ENCODE assay signal across 8 mouse cellular contexts in the genomic region with DNA sequence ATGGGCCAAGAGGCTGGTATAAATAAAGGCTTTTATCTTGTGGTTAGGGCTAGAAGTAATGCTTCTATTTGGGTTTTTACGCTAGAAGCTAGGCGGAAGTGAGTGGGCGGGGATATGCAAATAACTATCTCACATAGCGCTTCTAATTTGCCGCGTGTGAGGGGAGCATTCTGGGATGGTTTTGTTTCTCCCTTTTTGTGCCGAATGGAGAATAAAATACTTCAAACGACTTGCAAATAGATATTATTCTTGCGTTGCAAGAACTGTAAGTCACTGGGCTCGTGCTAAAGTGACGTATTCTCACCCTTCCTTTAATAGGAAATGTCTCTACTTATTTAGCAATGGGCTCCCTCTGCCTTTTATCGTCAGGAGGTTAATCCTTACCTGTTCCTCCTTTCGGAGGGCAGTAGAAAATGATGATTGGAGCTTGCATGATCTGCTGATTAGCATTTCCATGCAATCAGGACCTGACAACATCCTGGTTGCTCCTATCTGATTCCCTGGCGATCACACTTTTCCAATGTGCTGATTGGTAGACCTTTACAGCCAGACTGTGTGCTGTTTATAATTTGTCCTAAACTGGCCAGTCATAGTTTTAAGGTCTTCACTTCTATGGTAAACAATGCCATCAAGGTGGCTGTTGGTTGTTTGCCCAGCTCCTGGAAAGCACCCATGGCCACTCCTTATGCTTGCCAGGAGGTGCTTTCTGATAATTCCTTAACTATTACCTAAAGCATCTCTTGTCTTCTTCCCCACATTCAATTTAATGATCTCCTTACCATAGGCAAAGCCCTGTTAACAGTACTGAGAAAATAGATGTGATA. TPM values are rescaled to one million over a fixed set of nuclear protein-coding genes. Genes with fewer than 3 reads are reported as not detected.
A peak's percentile ranks its signal among the peaks of the same experiment; 100 is the strongest.
DNase-seq lines count a peak whose midpoint lies in the region; ATAC-seq lines count a peak whose summit lies in the region.

No protein-coding gene starts in this region.

- H3K9me3 ChIP-seq in hindbrain, embryonic 13.5 days: no peaks in the 10 kb centered on the region

- peak overlapping the region; percentile 83 for H3K4me2 ChIP-seq in hindbrain, embryonic 13.5 days

- DNase-seq in R1 (ENCODE audit: low read depth, low spot score): peak; percentile 99
- peak; percentile 94 for DNase-seq in cerebellum, adult 9-11 months
- peak; percentile 87 to 96 for DNase-seq in frontal cortex, adult 2 months (ENCODE audit: extremely low spot score in 1 of 2, low spot score in 1 of 2)
- peak; percentile 69 to 79 for DNase-seq in layer of hippocampus, postnatal 36 days
- peak; percentile 92 for DNase-seq in lung, postnatal 25 days (ENCODE audit: low spot score)
- DNase-seq in retina, adult 2 months (ENCODE audit: low read depth, low spot score): peak; percentile 93
- peak; percentile 85 for DNase-seq in thymus, postnatal 25 days

- peak overlapping the region; percentile 94 for H3K27ac ChIP-seq in hindbrain, embryonic 13.5 days

- 0% methylated on average over 14 of the region's 14 CpGs for WGBS in hindbrain, embryonic 13.5 days

- peaks cover 34% of the 10 kb centered on the region for H3K4me1 ChIP-seq in hindbrain, embryonic 13.5 days (replicated peaks)

- H3K36me3 ChIP-seq in hindbrain, embryonic 13.5 days: no peaks in the 10 kb centered on the region

- H3K9ac ChIP-seq in hindbrain, embryonic 13.5 days: peak overlapping the region; percentile 76

- no peaks in the 10 kb centered on the region for H3K27me3 ChIP-seq in hindbrain, embryonic 13.5 days

- H3K4me3 ChIP-seq in hindbrain, embryonic 13.5 days: peak overlapping the region; percentile 33

- ATAC-seq in hindbrain, embryonic 13.5 days (ENCODE audit: low FRiP score): peak; percentile 84

RNA-seq across cellular contexts. Expression of a gene that starts 2.7 kb away (rescaled TPM):
- polyA plus RNA-seq in frontal cortex, adult 2 months (2012; rRNA removed): 22.0 and 23.5 TPM in 2 replicates
- polyA plus RNA-seq in hindbrain, embryonic 13.5 days (2015; fragmentation: Nextera tagmentation; extraction: Ambion mirVana): 28.7 and 41.0 TPM in 2 replicates
- 10 to 100 TPM; 20.8 to 24.0 TPM for total RNA-seq in layer of hippocampus, postnatal 36 days (2021)

RNA-seq across cellular contexts. Expression of a gene that starts 13.8 kb away (rescaled TPM):
- 28.6 and 32.0 TPM in 2 replicates for polyA plus RNA-seq in frontal cortex, adult 2 months (2012; rRNA removed)
- 13.4 and 15.2 TPM in 2 replicates for polyA plus RNA-seq in hindbrain, embryonic 13.5 days (2015; fragmentation: Nextera tagmentation; extraction: Ambion mirVana)
- total RNA-seq in layer of hippocampus, postnatal 36 days (2021): 10 to 100 TPM; 27.8 to 30.4 TPM

RNA-seq across cellular contexts. Expression of a gene that starts 15.0 kb away (rescaled TPM):
- polyA plus RNA-seq in frontal cortex, adult 2 months (2012; rRNA removed): 1,200 and 1,339 TPM in 2 replicates
- polyA plus RNA-seq in hindbrain, embryonic 13.5 days (2015; fragmentation: Nextera tagmentation; extraction: Ambion mirVana): 217 and 227 TPM in 2 replicates
- 100 to 1,000 TPM; 962 to 984 TPM for total RNA-seq in layer of hippocampus, postnatal 36 days (2021)

RNA-seq across cellular contexts. Expression of a gene that starts 21.7 kb away (rescaled TPM):
- polyA plus RNA-seq in frontal cortex, adult 2 months (2012; rRNA removed): 42.7 and 55.8 TPM in 2 replicates
- polyA plus RNA-seq in hindbrain, embryonic 13.5 days (2015; fragmentation: Nextera tagmentation; extraction: Ambion mirVana): 7.4 and 9.4 TPM in 2 replicates
- 10 to 100 TPM; 78.2 to 92.8 TPM for total RNA-seq in layer of hippocampus, postnatal 36 days (2021)

RNA-seq across cellular contexts. Expression of a gene that starts 27.8 kb away (rescaled TPM):
- 0.96 and 1.1 TPM in 2 replicates for polyA plus RNA-seq in frontal cortex, adult 2 months (2012; rRNA removed)
- 31.7 and 34.2 TPM in 2 replicates for polyA plus RNA-seq in hindbrain, embryonic 13.5 days (2015; fragmentation: Nextera tagmentation; extraction: Ambion mirVana)
- 1 to 10 TPM; 1.0 to 1.1 TPM for total RNA-seq in layer of hippocampus, postnatal 36 days (2021)

Comparison
In these comparisons a context has a peak if more than half of its experiments do, and no peak if none do; other contexts are left out.
1. Peak in every context shown above with its lines: DNase-seq, ATAC-seq, H3K4me3 ChIP-seq and H3K27ac ChIP-seq.